Mouse (Mus musculus) megakaryocyte, embryonic 14.5 days (primary cell): Measurements from ENCODE around the gene Mapk3.

ENCODE experiments used
- FLI1 ChIP-seq: IDR thresholded peaks from 2 replicates; pipeline ENCODE4 v1.6.1; 2012; ENCODE audit warnings: low read length, inconsistent platforms, mixed read lengths
- GATA1 ChIP-seq: IDR thresholded peaks from 3 replicates; pipeline ENCODE4 v1.6.1; 2012; ENCODE audit warnings: mixed read lengths, low read length, inconsistent platforms, borderline replicate concordance

DNA sequence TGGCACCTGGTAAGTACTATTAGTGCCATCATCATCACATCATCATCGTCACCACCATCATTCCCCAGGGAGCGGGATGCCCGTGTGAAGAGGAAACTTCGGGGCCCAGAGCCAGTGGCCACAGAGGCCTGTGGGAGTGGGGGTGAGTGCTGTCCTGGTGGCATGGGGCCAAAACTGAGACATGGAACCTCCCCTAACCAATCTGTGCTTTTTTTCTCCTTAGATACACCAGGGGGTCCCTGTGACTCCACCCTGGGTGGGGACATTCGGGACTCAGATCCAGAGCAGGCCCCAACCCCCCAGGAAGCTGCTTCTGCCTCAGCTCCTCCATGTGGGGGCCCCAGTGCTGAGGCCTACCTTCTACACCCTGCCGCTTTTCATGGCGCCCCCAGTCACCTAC is 25.1 kb downstream of the Mapk3 start:
- TF ChIP-seq FLI1, result no peak
- TF ChIP-seq GATA1, result no peak
